Mouse (Mus musculus) gastrocnemius, postnatal 10 days (tissue): ENCODE measurements at regions not wholly inside any gene's neighbourhood (a gene's known extent, or its start where the extent isn't known, plus 50 kb on each side); places are given as distances from the start of the nearest gene placed in this dataset.
A peak's percentile ranks its signal among the peaks of the same experiment; 100 is the strongest.

Experiments used
- DNase-seq: peaks from one replicate; pipeline ENCODE4 v3.0.0; 2021; ENCODE audit warnings: mixed read lengths

DNA sequence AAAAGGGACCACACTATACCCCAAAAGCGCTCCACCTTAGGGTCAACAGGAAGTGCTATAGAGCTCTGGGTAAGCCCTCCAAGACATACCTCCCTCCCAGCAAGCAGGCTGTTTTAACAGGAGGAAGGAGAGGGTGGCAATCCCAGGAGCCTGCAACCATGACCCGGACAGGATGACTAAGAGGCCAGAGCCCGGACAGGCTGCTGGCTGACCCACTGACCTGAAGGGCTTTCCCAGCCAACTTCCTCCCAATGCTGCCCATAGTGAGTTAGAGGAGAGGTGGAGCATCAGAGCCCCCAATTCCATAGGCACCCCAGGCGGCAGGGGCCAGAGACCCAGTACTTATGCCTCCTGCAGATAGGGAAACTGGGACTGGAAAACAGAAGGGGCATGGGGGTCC, 136.3 kb downstream of the Utp6 start:
- DNase-seq = no peak

DNA sequence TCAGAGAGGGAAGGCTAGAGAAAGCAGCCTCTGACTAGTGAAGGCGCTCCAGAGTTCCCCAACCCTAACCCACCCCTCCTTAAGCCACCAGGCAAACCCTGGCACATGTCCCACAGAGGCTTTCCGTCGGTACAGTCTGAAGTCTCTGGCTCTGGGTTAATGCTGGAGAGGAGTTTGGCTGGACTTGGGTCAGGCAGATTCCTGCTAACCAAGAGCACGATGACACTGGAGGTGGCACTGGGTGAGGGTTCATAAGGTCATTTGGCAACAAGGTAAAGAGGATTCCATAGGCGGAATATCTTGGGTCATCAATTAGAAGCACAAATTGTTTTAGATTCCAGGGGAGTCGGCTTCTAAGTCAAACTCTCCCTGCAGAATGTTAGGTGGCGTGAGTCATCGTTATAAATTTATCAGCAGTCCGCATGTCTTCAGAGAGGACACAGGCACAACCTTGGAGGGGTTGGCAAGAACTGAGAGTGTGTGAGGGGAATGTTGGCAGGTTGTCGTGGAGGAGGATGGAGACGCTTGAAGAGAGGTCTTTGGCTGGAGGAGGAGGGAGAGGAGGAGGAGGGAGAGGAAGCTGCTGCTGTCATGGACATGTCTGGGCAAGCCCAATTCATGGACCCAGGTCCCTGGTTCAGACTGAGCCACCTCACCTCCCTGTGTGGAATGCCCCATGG, 138.4 kb downstream of the Utp6 start:
- DNase-seq = peak; percentile 21

GRCm38 (mm10) chr11:79821986-79822385, 140.2 kb downstream of the Utp6 start:
- DNase-seq = no peak

DNA sequence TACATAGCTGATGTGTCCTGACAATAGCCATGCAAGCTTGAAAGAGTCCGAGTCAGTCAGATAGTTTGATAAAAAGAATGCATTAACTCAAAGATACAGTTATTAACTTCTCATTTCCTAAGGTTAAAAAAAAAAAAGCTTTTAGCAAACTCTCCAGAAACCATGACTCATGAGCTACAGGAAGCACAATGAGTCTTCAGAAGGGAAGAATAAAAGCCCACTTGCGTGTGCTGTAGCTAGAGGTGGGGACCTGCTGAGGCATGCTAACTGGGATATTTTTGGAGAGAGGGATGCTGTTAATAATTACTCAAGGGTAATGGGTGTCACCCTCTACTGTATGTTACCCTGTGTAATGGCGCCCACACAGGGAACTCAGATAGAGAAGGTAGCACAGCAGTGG, 147.0 kb downstream of the Utp6 start:
- no peak for DNase-seq

GRCm38 (mm10) chr11:79806911-79807466, 155.2 kb downstream of the Utp6 start:
- DNase-seq = peak; percentile 18

DNA sequence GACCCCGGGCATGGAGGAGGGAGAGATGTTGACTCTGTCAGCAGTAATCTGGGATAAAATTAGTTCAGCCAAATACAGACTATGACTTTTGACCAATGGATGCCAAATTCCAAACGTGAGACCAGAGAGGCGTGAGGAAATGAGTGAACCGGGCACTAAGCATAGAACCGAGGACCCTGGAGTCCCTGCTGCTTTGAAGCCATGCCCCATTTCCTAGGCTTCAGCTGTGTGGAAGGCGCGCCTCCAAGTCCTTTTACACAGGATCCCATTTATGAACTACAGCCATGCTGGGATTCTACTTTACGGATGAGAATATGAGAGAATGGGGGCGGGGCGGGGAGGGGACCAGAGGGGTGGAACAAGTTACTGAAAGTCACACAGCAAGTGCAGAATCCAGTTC, 155.8 kb downstream of the Utp6 start:
- DNase-seq = no peak

DNA sequence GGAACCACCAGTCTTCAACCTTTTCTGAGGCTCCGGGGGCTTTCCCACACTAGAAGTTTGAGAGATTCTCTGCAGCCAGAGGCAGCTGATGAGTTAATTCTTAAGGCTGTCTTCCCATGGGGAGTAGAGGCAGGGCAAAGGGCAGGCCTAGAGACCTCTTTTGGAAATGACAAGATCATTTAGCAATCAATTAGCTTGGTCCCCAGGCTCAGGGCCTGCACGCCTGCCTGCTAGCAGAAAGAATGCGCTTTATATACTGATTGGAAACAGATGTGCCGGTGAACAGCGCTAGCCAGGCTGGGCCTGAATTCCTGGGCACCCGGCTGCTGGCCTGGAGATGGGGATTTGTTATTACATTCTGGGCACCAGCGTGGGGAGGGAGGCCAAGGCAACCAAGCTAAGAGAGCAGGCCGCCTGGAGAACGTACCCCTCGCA, 156.2 kb downstream of the Utp6 start:
- peak; percentile 67 for DNase-seq

DNA sequence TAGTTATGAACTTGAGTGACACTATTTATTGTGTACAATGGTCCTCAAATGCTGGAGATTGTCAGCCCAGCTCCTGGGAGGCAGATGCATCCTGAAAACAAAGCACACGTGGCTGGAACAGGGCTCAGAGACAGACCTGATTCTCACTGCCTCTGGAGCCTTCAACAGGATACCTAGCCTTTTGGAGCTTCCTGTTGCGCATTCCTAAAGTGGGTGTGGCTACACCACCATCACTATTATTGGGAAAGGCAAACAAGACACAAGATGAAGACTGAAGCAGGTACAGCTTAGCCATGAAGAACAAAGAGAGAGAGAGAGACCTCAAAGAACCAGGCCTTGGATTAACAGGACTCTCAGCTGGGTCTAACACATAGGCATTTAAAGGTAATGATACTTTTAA, 158.2 kb downstream of the Utp6 start:
- DNase-seq = no peak

DNA sequence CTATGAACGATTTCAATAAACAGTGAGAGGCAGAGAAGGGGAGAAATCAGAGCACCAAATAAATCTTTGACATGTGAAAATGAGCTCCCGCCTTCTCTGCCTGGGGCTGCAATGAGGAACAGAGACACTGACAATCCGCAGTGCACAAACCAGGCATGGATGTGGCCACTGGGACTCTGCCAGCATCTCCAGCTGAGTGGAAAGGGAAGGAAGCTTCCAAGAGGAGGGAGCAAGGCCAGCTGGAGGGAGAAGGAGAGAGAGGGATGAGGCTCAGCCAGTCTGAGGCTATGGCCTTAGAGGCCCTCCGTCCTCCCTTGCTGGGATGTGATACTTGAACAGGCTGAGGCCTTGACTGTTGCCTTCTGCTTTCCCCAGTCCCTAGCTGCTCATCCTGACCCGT, 159.2 kb downstream of the Utp6 start:
- DNase-seq = peak; percentile 88

- peak; percentile 48 for DNase-seq
These were observed 159.6 kb downstream of the Utp6 start for GRCm38 (mm10) chr11:79802566-79802965.

- DNase-seq = no peak
These were observed 161.9 kb downstream of the Utp6 start for GRCm38 (mm10) chr11:79800256-79800655.

- no peak for DNase-seq
These were observed 173.9 kb downstream of the Utp6 start for GRCm38 (mm10) chr11:79788251-79788741.

- no peak for DNase-seq
These were observed 174.4 kb downstream of the Utp6 start for GRCm38 (mm10) chr11:79787766-79788165.

DNA sequence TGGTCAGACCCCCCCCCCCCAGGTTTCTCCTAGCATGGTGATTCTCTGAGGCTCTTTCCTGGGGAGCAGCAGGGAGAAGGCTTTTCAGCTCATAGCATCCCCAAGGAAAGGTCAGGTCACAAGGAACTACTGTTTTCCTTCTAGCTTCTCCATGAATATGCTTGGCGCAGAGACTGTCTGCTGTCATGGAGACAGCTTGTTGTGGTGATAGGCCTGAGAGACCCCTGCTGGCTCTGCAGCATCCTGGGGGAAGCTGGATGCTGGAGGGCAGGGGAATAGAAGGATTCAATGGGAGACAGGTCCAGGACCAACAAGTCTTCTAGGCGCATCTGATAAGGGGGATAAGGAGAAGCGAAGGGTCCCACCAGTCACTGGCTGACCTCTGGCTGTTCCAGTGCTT, 178.1 kb downstream of the Utp6 start:
- no peak for DNase-seq

DNA sequence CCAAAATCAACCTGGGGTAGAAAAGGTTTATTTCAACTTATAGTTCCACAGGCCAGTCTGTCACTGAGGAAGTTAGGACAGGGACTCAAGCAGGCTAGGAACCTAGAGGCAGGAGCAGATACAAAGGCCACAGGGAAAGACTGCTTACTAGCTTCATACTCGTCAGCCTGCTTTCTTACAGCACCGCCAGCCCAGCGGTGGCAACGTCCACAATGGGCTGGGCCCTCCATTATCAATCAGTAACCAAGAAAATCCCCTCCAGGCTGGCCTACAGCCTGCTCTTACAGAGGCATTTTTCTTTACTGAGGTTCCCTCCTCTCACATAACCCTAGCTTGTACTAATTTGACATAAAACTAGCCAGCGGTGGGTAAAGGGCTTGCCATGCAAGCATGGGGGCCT, 180.2 kb downstream of the Utp6 start:
- DNase-seq = no peak

DNA sequence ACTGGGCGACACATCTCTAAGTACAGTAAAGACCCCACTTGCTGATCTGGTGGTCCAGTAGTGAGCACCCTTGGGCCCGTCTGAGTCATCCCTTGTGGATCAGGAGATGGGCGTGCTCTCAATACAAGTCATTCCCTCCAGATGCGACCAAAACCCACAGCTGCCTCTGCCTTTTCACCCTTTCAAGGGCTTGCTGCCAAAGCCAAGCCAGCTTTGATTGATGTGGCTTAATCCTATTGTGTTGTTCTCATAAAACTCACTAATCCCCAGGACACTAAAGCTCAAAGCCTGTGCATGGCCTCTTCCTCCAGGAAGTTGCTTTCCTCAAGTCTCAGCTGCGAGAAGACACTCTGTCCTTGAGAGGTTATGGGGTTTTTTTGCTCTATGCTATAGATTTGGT, 182.4 kb downstream of the Utp6 start:
- no peak for DNase-seq

GRCm38 (mm10) chr11:79778522-79778921, 183.7 kb downstream of the Utp6 start:
- no peak for DNase-seq

- peak; percentile 37 for DNase-seq
These were observed 184.2 kb downstream of the Utp6 start for GRCm38 (mm10) chr11:79777988-79778387.

DNA sequence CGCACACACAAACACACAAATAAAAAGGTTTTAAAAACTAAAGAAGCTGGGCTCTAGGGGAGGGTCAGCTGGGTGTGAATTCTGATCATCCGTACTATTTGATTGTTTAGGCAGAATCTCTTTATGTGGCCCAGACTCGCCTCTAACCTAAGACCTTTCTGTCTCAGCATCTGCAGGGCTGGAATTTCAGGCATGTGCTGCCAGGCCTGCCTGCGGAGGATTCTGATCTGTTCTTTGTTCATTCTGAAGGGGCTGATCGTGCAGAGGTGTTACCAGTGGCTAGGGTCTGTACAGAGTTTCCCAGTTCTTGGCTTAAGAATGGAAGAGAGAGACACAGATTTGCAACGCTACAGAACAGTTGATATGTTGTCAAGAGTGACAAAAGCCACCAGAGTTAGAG, 185.6 kb downstream of the Rab11fip4 start:
- DNase-seq = no peak

- no peak for DNase-seq
These were observed 182.7 kb downstream of the Rab11fip4 start for GRCm38 (mm10) chr11:79773755-79774154.

GRCm38 (mm10) chr11:79771431-79771830, 180.4 kb downstream of the Rab11fip4 start:
- no peak for DNase-seq

DNA sequence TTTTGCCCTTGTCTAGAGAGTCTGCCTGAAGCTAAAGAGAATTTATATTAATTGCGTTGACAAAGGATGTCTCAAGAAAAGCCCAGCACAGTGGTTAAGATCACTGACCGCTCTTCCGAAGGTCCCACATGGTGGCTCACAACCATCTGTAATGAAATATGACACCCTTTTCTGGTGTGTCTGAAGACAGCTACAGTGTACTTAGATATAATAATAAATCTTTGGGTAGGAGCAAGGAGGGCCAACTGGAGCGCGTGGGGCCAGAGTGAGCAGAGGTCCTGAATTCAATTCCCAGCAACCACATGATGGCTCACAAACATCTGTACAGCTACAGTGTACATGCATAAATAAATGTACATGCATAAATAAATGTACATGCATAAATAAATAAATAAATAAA, 176.1 kb downstream of the Rab11fip4 start:
- no peak for DNase-seq

- no peak for DNase-seq
These were observed 175.0 kb downstream of the Rab11fip4 start for GRCm38 (mm10) chr11:79766036-79766435.

DNA sequence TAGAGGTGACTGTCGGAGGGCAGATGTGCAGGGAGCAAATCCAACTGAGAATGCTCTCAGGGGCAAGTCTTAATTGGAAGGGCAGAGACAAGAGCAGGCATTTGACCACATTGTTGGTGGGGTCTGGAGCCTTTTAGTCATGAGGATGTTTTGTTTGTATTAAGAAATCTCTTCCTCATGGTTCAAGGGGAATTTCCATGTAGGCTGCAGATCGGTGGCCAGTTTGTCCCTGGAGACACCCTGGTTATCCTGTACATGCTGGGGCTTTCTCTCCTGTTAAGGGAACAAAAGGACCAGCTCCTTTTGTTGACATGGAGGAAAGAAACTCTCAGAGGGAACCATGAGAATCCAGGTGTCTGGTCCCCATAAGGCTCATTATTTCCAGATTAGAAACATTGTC, 174.4 kb downstream of the Rab11fip4 start:
- no peak for DNase-seq
